Mouse (Mus musculus) hindbrain, embryonic 11.5 days (tissue): ENCODE data around the gene Brk1. TPM values are rescaled to one million over a fixed set of nuclear protein-coding genes. Genes with fewer than 3 reads are reported as not detected.

ENCODE experiments used
- ATAC-seq: fragments of 200-750 bp; cut with Nextera tagmentation; 2 replicates; pipeline ENCODE4 v1.8.0; 2017; ENCODE audit warnings: mild to moderate bottlenecking, moderate TSS enrichment, moderate library complexity; ENCODE audit not compliant: low FRiP score
- DNase-seq: peaks from one replicate; pipeline ENCODE4 v3.0.0-alpha.2; 2015; ENCODE audit warnings: low spot score
- H3K27ac ChIP-seq: fragments of 300-500 bp; sonication (generic); 2 replicates; pipeline ENCODE4 v1.5.1; 2014; ENCODE audit warnings: mild to moderate bottlenecking, low read depth, low read length
- H3K27me3 ChIP-seq: fragments of 300-500 bp; sonication (generic); 2 replicates; pipeline ENCODE4 v1.6.1; 2014; ENCODE audit warnings: mild to moderate bottlenecking, low read length, moderate library complexity, mixed read lengths; ENCODE audit not compliant: control insufficient read depth, insufficient read depth
- H3K36me3 ChIP-seq: fragments of 300-500 bp; sonication (generic); 2 replicates; pipeline ENCODE4 v1.6.1; 2014; ENCODE audit warnings: mild to moderate bottlenecking, low read length, moderate library complexity, mixed read lengths; ENCODE audit not compliant: control insufficient read depth, insufficient read depth
- H3K4me1 ChIP-seq: fragments of 300-500 bp; sonication (generic); replicated peaks from 2 replicates; pipeline ENCODE4 v1.6.1; 2014; ENCODE audit warnings: low read length, mixed read lengths; ENCODE audit not compliant: control insufficient read depth, insufficient read depth
- H3K4me2 ChIP-seq: fragments of 300-500 bp; sonication (generic); replicated peaks from 2 replicates; pipeline ENCODE4 v1.6.1; 2014; ENCODE audit warnings: mild to moderate bottlenecking, low read depth, low read length
- H3K4me3 ChIP-seq: fragments of 300-500 bp; sonication (generic); 2 replicates; pipeline ENCODE4 v1.5.1; 2014; ENCODE audit warnings: low read depth, low read length
- H3K9ac ChIP-seq: fragments of 300-500 bp; sonication (generic); 2 replicates; pipeline ENCODE4 v1.6.1; 2014; ENCODE audit warnings: low read depth, low read length
- H3K9me3 ChIP-seq: fragments of 300-500 bp; sonication (generic); 2 replicates; pipeline ENCODE4 v1.6.1; 2016; ENCODE audit warnings: low read length; ENCODE audit not compliant: control insufficient read depth
- WGBS: fragments of 180-500 bp; shearing (Covaris S2); extraction: QIAGEN DNeasy Blood & Tissue Kit; methylation state at CpG from one replicate; pipeline ENCODE4 v1.1.7; 2014; 5-methylcytosine and 5-hydroxymethylcytosine counted together
- polyA plus RNA-seq: library from polyadenylated mRNA; unstranded; fragments of >200 nt; fragmentation: Nextera tagmentation; extraction: Ambion mirVana; gene quantifications from 2 replicates; pipeline ENCODE4 v1.2.1, GENCODE M21; 2014

Gene Brk1
- polyA plus RNA-seq, 1 experiment from 2014 or later, result 221 TPM

GRCm38 (mm10) chr6:113612258-113612969 lies 7.8 kb downstream of the Brk1 start:
- Histone ChIP-seq H3K27ac (no peak overlapping the region), H3K4me3 (no peak overlapping the region), H3K27me3 (no peaks in the 10 kb centered on the region), H3K9ac (no peak overlapping the region), H3K9me3 (no peaks in the 10 kb centered on the region), H3K4me1 (no peaks in the 10 kb centered on the region), H3K4me2 (no peak overlapping the region), H3K36me3 (peaks cover 14% of the 10 kb centered on the region; the same call in 1 of the 2 replicates)
- 89% methylated on average over 8 of the region's 8 CpGs for WGBS
- DNase-seq (no peak), ATAC-seq (no peak)

GRCm38 (mm10) chr6:113614152-113614551 lies 9.6 kb downstream of the Brk1 start:
- Histone ChIP-seq H3K4me1 (no peaks in the 10 kb centered on the region), H3K27ac (no peak overlapping the region), H3K4me2 (no peak overlapping the region), H3K9me3 (no peaks in the 10 kb centered on the region), H3K27me3 (no peaks in the 10 kb centered on the region), H3K36me3 (peaks cover 14% of the 10 kb centered on the region; the same call in 1 of the 2 replicates), H3K4me3 (no peak overlapping the region), H3K9ac (no peak overlapping the region)
- ATAC-seq (no peak), DNase-seq (no peak)
- WGBS, result 99% methylated on average over 7 of the region's 7 CpGs

DNA sequence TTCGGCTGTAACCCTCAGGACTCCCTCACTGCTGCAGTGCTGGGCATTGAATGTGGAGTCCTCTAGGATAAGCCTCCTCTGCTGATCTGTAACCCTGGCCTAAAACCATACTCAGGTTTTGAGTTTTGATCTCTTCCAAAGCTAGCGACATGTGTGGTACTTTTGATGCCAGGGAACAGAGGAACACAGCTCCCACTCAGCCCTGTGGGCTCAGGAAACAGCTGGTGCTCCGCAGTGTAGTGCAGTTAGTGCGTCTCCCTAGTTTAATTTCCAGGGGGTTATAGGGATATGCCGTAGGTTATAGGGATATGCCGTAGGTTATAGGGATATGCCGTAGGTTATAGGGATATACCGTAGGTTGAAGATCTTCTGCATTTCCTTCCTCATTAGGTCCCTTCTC lies 10.4 kb downstream of the Brk1 start:
- no peaks in the 10 kb centered on the region for H3K9me3 ChIP-seq
- DNase-seq (no peak), ATAC-seq (no peak)
- no peak overlapping the region for H3K27ac ChIP-seq
- no peak overlapping the region for H3K9ac ChIP-seq
- H3K27me3 ChIP-seq, result no peaks in the 10 kb centered on the region
- H3K4me3 ChIP-seq, result no peak overlapping the region
- H3K4me1 ChIP-seq, result no peaks in the 10 kb centered on the region
- no peak overlapping the region for H3K4me2 ChIP-seq
- peaks cover 14% of the 10 kb centered on the region; the same call in 1 of the 2 replicates for H3K36me3 ChIP-seq
- 95% methylated on average over 8 of the region's 8 CpGs for WGBS

- Histone ChIP-seq H3K27me3 (no peaks in the 10 kb centered on the region), H3K36me3 (peaks cover 11% of the 10 kb centered on the region; the same call in 1 of the 2 replicates), H3K4me2 (no peak overlapping the region), H3K4me1 (no peaks in the 10 kb centered on the region), H3K4me3 (no peak overlapping the region), H3K9me3 (no peaks in the 10 kb centered on the region), H3K27ac (no peak overlapping the region), H3K9ac (no peak overlapping the region)
- DNase-seq (no peak), ATAC-seq (no peak)
- WGBS, result 93% methylated on average over 4 of the region's 4 CpGs
Measured at GRCm38 (mm10) chr6:113615489-113615888, 10.9 kb downstream of the Brk1 start.

DNA sequence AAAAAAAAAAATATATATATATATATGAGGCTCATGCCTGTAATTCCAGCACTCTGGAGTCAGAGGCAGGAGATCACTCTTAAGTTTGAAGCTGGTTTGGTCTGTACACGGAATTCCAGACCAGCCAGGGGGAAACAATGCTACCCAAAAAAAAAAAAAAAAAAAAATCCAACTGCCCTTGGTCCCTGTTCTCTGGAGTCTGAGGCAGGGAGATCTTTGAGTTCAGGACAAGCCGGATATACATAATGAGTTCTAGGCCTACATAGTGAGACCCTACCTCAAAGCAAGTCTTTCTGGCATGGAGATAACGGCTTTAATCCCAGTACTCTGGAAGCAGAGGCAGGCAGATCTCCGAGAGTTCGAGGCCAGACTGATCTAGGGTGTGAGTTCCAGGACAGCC lies 18.8 kb downstream of the Brk1 start:
- Histone ChIP-seq H3K27ac (no peak overlapping the region), H3K36me3 (no peaks in the 10 kb centered on the region), H3K9me3 (no peaks in the 10 kb centered on the region), H3K4me1 (peaks cover 2% of the 10 kb centered on the region; the same call in 1 of the 2 replicates), H3K9ac (no peak overlapping the region), H3K4me3 (peak overlapping the region; percentile 54; the same call in 1 of the 2 replicates), H3K27me3 (no peaks in the 10 kb centered on the region), H3K4me2 (no peak overlapping the region)
- DNase-seq, result no peak
- 76% methylated on average over 5 of the region's 5 CpGs for WGBS
- 0 out of 2 replicates have a peak, but pooled peaks have one; percentile 10 for ATAC-seq

- H3K4me1 ChIP-seq, result peaks cover 2% of the 10 kb centered on the region; the same call in 1 of the 2 replicates
- peak within 1 kb of the TSS; percentile 58 for H3K4me2 ChIP-seq
- no peaks in the 10 kb centered on the region for H3K27me3 ChIP-seq
- peak within 1 kb of the TSS; percentile 79 for H3K9ac ChIP-seq
- DNase-seq (peak; percentile 90), ATAC-seq (peak; percentile 90)
- H3K36me3 ChIP-seq, result no peaks in the 10 kb centered on the region
- peak within 1 kb of the TSS; percentile 54 for H3K4me3 ChIP-seq
- H3K27ac ChIP-seq, result peak within 1 kb of the TSS; percentile 72
- 2% methylated on average over 52 of the region's 76 CpGs for WGBS
- H3K9me3 ChIP-seq, result no peaks in the 10 kb centered on the region
Measured at GRCm38 (mm10) chr6:113623941-113624751, 19.6 kb downstream of the Brk1 start, which contains the start of gene Vhl. Gene Vhl, plus strand, starts transcription at chr6:113623959.

GRCm38 (mm10) chr6:113624989-113625770 lies 20.6 kb downstream of the Brk1 start:
- no peaks in the 10 kb centered on the region for H3K27me3 ChIP-seq
- H3K27ac ChIP-seq, result no peak overlapping the region
- H3K4me3 ChIP-seq, result peak overlapping the region; percentile 54
- ATAC-seq, result no peak
- no peaks in the 10 kb centered on the region for H3K36me3 ChIP-seq
- WGBS, result 60% methylated on average over 5 of the region's 5 CpGs
- H3K4me1 ChIP-seq, result peaks cover 2% of the 10 kb centered on the region; the same call in 1 of the 2 replicates
- peak overlapping the region; percentile 58 for H3K4me2 ChIP-seq
- no peaks in the 10 kb centered on the region for H3K9me3 ChIP-seq
- no peak for DNase-seq
- H3K9ac ChIP-seq, result peak overlapping the region; percentile 79

GRCm38 (mm10) chr6:113630322-113630721 lies 25.8 kb downstream of the Brk1 start:
- H3K36me3 ChIP-seq, result no peaks in the 10 kb centered on the region
- H3K27ac ChIP-seq, result no peak overlapping the region
- H3K4me3 ChIP-seq, result no peak overlapping the region
- H3K9ac ChIP-seq, result no peak overlapping the region
- H3K9me3 ChIP-seq, result no peaks in the 10 kb centered on the region
- WGBS, result 83% methylated on average over 5 of the region's 5 CpGs
- H3K4me2 ChIP-seq, result no peak overlapping the region
- ATAC-seq (no peak), DNase-seq (no peak)
- H3K27me3 ChIP-seq, result no peaks in the 10 kb centered on the region
- H3K4me1 ChIP-seq, result no peaks in the 10 kb centered on the region; the same call in 1 of the 2 replicates
